Mouse (Mus musculus) CH12.LX (cell line): ENCODE data around the gene Aplf. TPM values are rescaled to one million over a fixed set of nuclear protein-coding genes. Genes with fewer than 3 reads are reported as not detected.

Experiments
- DNase-seq: peaks from one replicate; pipeline ENCODE4 v3.0.0-alpha.2; 2013; ENCODE audit errors: extremely low read depth
- H3K27ac ChIP-seq: 2 replicates; pipeline ENCODE4 v1.5.1; 2012; ENCODE audit warnings: low read depth, mild to moderate bottlenecking, control low read depth, moderate library complexity; ENCODE audit not compliant: insufficient read depth
- H3K27me3 ChIP-seq: replicated peaks from 2 replicates; pipeline ENCODE3; 2012; ENCODE audit warnings: inconsistent platforms
- H3K36me3 ChIP-seq, 2 experiments: replicated peaks in 1 of 2; 2 replicates each; pipeline versions ENCODE3 to v1.6.1; 2012; ENCODE audit warnings: inconsistent platforms in 1 of 2, low read length in 1 of 2, mild to moderate bottlenecking in 1 of 2, mixed read lengths in 1 of 2, moderate library complexity in 1 of 2; ENCODE audit not compliant: control insufficient read depth in 1 of 2, insufficient read depth in 1 of 2
- H3K4me1 ChIP-seq, 2 experiments: 2 replicates each; pipeline ENCODE4 v1.6.1; 2012; ENCODE audit warnings: inconsistent platforms in 1 of 2, moderate library complexity in 1 of 2; ENCODE audit not compliant: insufficient read depth in 2 of 2, control insufficient read depth in 1 of 2
- H3K4me2 ChIP-seq: 2 replicates; pipeline ENCODE4 v1.6.1; 2012; ENCODE audit warnings: low read depth, mild to moderate bottlenecking, control low read depth; ENCODE audit not compliant: poor library complexity, insufficient read depth, severe bottlenecking
- H3K4me3 ChIP-seq, 3 experiments: fragments of 150-350 bp in 1 of 3; sonication (generic) in 1 of 3; replicated peaks in 1 of 3; 2 replicates each; pipeline versions ENCODE3 to v1.5.1; 2011 to 2012; ENCODE audit warnings: low read depth in 2 of 3, low read length in 2 of 3, mild to moderate bottlenecking in 2 of 3, moderate library complexity in 2 of 3, control low read depth in 1 of 3, improper control_type of control experiment in 1 of 3, inconsistent platforms in 1 of 3, mixed read lengths in 1 of 3; ENCODE audit not compliant: poor library complexity in 1 of 3
- H3K79me2 ChIP-seq: replicated peaks from 2 replicates; pipeline ENCODE4 v1.6.1; 2012; ENCODE audit warnings: mild to moderate bottlenecking, moderate library complexity; ENCODE audit not compliant: control insufficient read depth, poor library complexity, insufficient read depth, severe bottlenecking; ENCODE audit errors: extremely low read depth
- H3K9ac ChIP-seq: 2 replicates; pipeline ENCODE4 v1.6.1; 2012; ENCODE audit warnings: low read depth, mild to moderate bottlenecking, control low read depth, moderate library complexity; ENCODE audit not compliant: insufficient read depth
- H3K9me3 ChIP-seq: replicated peaks from 2 replicates; pipeline ENCODE3; 2012; ENCODE audit warnings: low read length, inconsistent platforms, mixed read lengths
- E2F4 ChIP-seq: IDR thresholded peaks from 2 replicates; pipeline ENCODE4 v1.6.1; 2011; ENCODE audit warnings: low read depth, low read length, improper control_type of control experiment; ENCODE audit not compliant: insufficient replicate concordance
- EP300 ChIP-seq: IDR thresholded peaks from 2 replicates; pipeline ENCODE4 v1.6.1; 2011; ENCODE audit warnings: low read length, improper control_type of control experiment
- MAFK ChIP-seq: IDR thresholded peaks from 2 replicates; pipeline ENCODE4 v1.6.1; 2011; ENCODE audit warnings: low read length, improper control_type of control experiment; ENCODE audit not compliant: insufficient replicate concordance
- MYC ChIP-seq: IDR thresholded peaks from 2 replicates; pipeline ENCODE4 v1.6.1; 2011; ENCODE audit warnings: low read depth, mild to moderate bottlenecking, improper control_type of control experiment, low read length
- NELFE ChIP-seq: IDR thresholded peaks from 2 replicates; pipeline ENCODE4 v1.6.1; 2011; ENCODE audit warnings: low read depth, low read length, improper control_type of control experiment
- POLR2A ChIP-seq: IDR thresholded peaks from 2 replicates; pipeline ENCODE4 v1.6.1; 2011; ENCODE audit warnings: low read depth, mild to moderate bottlenecking, improper control_type of control experiment, low read length
- RAD21 ChIP-seq: IDR thresholded peaks from 2 replicates; pipeline ENCODE4 v1.6.1; 2011; ENCODE audit warnings: low read depth, mild to moderate bottlenecking, low read length, improper control_type of control experiment, moderate library complexity
- RCOR1 ChIP-seq: conservative IDR thresholded peaks from 2 replicates; pipeline ENCODE4 v1.6.1; 2012; ENCODE audit warnings: low read depth, mild to moderate bottlenecking, inconsistent platforms, low read length, improper control_type of control experiment
- SIN3A ChIP-seq: IDR thresholded peaks from 2 replicates; pipeline ENCODE4 v1.6.1; 2012; ENCODE audit warnings: low read length, improper control_type of control experiment, inconsistent platforms
- SMC3 ChIP-seq: IDR thresholded peaks from 2 replicates; pipeline ENCODE4 v1.6.1; 2011; ENCODE audit warnings: low read depth, low read length, improper control_type of control experiment
- ZNF384 ChIP-seq: IDR thresholded peaks from 2 replicates; pipeline ENCODE4 v1.6.1; 2012; ENCODE audit warnings: low read depth, low read length, improper control_type of control experiment, inconsistent platforms
- dilution Hi-C: fragments of 300-500 bp; cut with MboI; formaldehyde crosslinking; loops from 2 replicates; pipeline ENCODE4 v1.14.3; 2020; ENCODE audit warnings: low sequenced_read_pairs; ENCODE audit not compliant: extremely low pct_unique_long_range_greater_than_20kb, extremely low pct_ligation_motif_present
- in situ Hi-C: fragments of 300-500 bp; cut with MboI; formaldehyde crosslinking; loops from 3 replicates; pipeline ENCODE4 v1.14.3; 2019; ENCODE audit warnings: low sequenced_read_pairs, low pct_ligation_motif_present, low pct_unique_long_range_greater_than_20kb, mixed read lengths
- polyA plus RNA-seq: library from polyadenylated mRNA; unstranded; fragments of >175 nt; gene quantifications from 2 replicates; pipeline ENCODE4 v1.2.1, GENCODE M21; 2012; ENCODE audit warnings: low read depth; ENCODE audit not compliant: insufficient read length
- total RNA-seq, 2 experiments: library from RNA; depleted of rRNA; stranded (reverse); fragments of 300-350 nt in 1 of 2; fragments of >200 nt in 1 of 2; gene quantifications; 2 replicates each; pipeline ENCODE4 v1.2.3; 2012 to 2014

The Aplf gene
- total and polyA plus RNA-seq, 3 experiments = 10.3 to 15.8 (median 11.1) TPM

DNA sequence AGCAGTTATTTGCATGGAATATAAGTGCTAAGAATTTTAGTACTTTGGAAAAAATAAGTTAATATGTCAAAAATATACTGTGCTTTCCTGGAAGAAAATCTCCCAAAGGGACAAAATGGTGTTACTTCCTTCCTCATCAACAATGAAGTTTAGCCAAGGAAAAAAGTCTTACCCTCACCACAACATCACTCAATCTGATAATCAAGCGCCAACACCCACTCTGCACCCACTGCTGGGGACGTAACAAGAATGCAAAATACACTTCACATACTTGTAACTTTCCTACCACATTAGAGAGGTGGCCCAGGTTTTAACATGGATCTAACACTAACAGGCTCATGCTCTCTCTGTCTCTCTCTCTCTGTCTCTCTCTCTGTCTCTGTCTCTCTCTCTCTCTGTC is 10.3 kb downstream of the Aplf start:
- H3K79me2 ChIP-seq = no peaks in the 10 kb centered on the region
- H3K4me1 ChIP-seq = no peaks in the 10 kb centered on the region
- H3K27ac ChIP-seq = no peak overlapping the region
- H3K4me3 ChIP-seq = no peak overlapping the region
- no peaks in the 10 kb centered on the region for H3K27me3 ChIP-seq
- in situ Hi-C loops (loop anchor here (25.0 kb wide), 1 partner anchor 199 kb away; no protein-coding TSS in a partner anchor), dilution Hi-C loops (no loop called here)
- H3K9ac ChIP-seq = no peak overlapping the region
- H3K4me2 ChIP-seq = no peak overlapping the region
- no peak for TF ChIP-seq SIN3A
- TF ChIP-seq ZNF384 = no peak
- H3K36me3 ChIP-seq = peaks cover 0 to 27% of the 10 kb centered on the region in 2 experiments
- no peak for DNase-seq
- peaks cover 2% of the 10 kb centered on the region for H3K9me3 ChIP-seq

DNA sequence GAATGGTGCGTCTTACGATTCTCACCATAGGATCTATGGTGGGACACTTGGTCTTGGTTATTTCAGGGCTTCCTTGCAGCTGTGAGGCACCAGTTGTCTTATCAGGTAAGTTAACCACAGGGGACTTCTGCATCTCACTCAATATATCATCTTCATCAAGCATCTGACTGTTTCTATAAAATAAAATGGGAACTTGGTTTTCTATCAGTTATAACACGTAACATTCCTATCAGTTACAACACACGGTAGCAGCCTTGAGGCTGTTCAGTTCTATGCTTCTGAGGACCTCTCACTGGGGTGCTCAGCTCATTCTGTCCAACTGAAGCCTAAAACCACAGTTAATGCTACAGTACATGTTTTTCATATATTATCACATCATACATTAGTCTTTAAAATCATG is 13.2 kb downstream of the Aplf start:
- TF ChIP-seq ZNF384 = no peak
- TF ChIP-seq NELFE = no peak
- no peak for TF ChIP-seq MYC
- TF ChIP-seq SMC3 = no peak
- no peak for TF ChIP-seq POLR2A
- no peak for TF ChIP-seq EP300
- TF ChIP-seq RAD21 = no peak
- TF ChIP-seq RCOR1 = no peak
- TF ChIP-seq, all 38 proteins: peak for 0
- no peaks in the 10 kb centered on the region for H3K9me3 ChIP-seq
- H3K27me3 ChIP-seq = no peaks in the 10 kb centered on the region
- no peak overlapping the region for H3K4me3 ChIP-seq
- no peaks in the 10 kb centered on the region for H3K79me2 ChIP-seq
- H3K36me3 ChIP-seq = peaks cover 0 to 33% of the 10 kb centered on the region in 2 experiments
- H3K27ac ChIP-seq = no peak overlapping the region
- H3K9ac ChIP-seq = no peak overlapping the region
- no peaks in the 10 kb centered on the region for H3K4me1 ChIP-seq
- H3K4me2 ChIP-seq = no peak overlapping the region
- in situ Hi-C loops = loop anchor here (25.0 kb wide), 1 partner anchor 197 kb away; no protein-coding TSS in a partner anchor
- dilution Hi-C loops = no loop called here
- DNase-seq = no peak

DNA sequence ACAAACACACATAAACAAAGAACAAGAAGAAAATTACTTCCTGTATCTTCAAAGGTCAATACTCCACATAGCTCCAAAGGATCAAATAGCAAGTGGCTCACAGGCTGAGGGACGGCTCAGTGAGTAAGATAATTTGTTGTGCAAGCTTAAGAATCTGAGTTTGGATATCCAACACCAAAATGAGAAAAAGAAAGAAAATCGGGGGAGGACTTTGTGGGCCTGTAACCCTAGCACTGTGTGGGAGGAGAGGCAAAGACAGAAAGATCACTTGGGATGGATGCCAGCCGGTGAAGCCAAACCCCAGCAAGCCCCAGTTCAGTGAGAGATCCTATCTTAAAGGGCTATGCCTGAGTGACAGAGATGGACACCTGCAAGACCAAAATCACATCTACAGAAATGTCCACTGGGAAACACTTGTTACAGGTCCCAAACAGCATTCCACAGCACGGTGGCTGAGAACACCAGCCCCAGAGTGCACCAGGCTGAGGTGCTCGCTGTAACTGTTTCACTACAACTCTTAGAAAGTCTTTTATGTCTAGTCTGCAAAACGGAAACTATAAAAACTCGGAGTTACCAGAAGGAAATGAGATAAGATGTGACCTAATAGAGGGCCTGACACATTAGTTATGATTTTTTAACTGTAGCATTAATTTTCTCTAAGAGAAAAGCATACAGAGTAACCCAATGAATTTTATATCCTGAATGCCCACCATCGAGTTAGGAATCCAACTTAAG is 17.9 kb downstream of the Aplf start:
- H3K9me3 ChIP-seq = no peaks in the 10 kb centered on the region
- H3K27ac ChIP-seq = no peak overlapping the region
- no peaks in the 10 kb centered on the region for H3K27me3 ChIP-seq
- TF ChIP-seq E2F4 (no peak), MAFK (no peak)
- H3K4me3 ChIP-seq = no peak overlapping the region
- dilution Hi-C loops (no loop called here), in situ Hi-C loops (loop anchor here (25.0 kb wide), 1 partner anchor 192 kb away; no protein-coding TSS in a partner anchor)
- no peaks in the 10 kb centered on the region for H3K79me2 ChIP-seq
- no peak overlapping the region for H3K4me2 ChIP-seq
- no peaks in the 10 kb centered on the region for H3K4me1 ChIP-seq
- peaks cover 3 to 42% of the 10 kb centered on the region in 2 experiments for H3K36me3 ChIP-seq
- no peak for DNase-seq
- no peak overlapping the region for H3K9ac ChIP-seq
